Mouse (Mus musculus) gastrocnemius, postnatal 10 days (tissue): Measurements from ENCODE around the gene Fbxl15. TPM values are rescaled to one million over a fixed set of nuclear protein-coding genes. Genes with fewer than 3 reads are reported as not detected.

Experiments
- DNase-seq: peaks from one replicate; pipeline ENCODE4 v3.0.0; 2021; ENCODE audit warnings: mixed read lengths
- microRNA-seq, 2 experiments: library from miRNA; unstranded; fragments of <30 nt; microRNA quantifications; one replicate each; pipeline ENCODE4 v1.2.0; 2021
- total RNA-seq, 2 experiments: library from RNA; stranded (reverse); gene quantifications; 2 replicates each; pipeline ENCODE4 v1.2.3; 2021

Fbxl15 gene
- total RNA-seq, 2 experiments from 2014 or later = 2.7 to 3.7 TPM

DNA sequence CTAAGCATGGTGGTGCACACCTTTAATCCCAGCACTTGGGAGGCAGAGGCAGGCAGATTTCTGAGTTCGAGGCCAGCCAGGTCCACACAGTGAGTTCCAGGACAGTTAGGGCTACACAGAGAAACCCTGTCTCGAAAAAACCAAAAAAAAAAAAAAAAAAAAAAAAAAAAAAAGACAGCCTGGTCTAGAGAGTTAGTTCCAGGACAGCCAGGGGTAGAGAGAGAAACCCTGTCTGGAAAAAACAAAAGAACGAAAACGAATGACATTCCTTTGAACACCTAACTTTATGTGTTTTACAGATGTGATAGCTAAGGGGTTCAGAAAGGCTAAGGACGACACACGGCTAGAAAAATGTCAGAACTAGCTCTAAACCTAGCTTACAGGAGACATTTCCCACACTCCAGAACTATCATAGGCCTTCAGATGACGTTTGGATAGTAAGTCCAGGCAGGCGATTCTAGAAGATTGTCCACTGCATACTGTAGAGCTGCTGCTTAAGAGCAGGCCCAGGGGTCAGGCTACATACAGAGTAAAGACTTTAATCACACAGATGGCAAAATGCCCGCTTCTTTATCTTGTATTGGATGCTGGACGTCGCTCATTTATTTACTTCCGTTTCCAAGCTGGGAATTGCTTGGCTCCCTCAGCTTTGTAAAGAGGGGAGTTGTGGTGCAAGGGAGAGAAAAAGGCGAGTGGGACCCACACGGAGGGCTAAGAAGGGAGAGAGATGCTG lies 20.1 kb downstream of the Fbxl15 start:
- DNase-seq = no peak

DNA sequence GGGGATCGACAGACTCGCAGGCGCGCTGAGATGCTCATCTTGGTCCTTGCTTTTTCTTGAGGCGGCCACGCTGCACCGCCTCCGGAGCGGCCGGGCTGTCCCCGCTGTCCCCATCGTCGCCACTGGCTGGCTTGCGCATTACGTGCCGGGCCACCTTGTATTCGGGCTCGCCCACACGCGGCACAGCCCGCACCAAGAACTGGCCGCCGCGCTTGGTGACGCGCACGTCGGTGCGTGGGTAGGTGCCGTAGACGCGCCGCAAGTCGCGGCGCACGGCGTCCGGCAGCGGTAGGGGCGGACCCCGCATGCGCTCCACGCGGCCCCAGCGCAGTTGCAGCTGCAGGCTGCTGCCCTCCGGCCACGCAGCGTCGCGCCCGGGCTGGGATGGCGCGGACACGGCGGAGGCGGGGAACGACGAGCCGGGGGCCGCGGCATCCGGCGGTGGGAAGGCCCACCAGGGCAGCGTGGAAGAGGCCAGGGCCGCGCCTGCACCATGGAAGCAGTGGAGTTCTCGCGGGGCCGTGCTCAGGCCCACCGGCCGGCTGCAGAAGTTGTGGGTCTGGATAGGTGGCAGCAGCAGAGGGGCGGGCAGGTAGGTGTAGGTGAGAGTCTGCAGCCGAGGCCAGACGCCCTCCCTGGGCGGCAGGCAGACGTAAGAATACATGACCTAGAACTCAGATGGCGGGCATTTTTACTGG lies 20.9 kb downstream of the Fbxl15 start:
- DNase-seq = peak; percentile 82

DNA sequence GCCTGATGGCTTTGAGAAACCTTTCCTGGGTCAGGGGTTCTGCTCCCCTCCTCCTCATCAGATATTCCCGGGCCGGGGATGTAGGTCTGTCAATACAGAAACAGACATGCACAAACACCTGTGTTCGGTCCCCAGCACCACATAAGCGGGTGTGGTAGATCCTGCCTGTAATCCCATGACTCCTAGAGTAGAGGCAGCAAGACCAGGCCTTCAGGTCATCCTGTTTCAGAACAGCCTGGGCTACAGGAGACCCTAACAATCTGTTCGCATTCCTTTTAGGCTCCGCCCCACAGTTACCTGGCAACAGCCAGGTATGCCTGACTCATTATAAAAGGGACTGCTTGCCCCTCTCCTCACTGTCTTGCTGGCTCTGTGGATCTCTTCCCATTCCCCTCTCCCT lies 21.6 kb downstream of the Fbxl15 start:
- DNase-seq = no peak

DNA sequence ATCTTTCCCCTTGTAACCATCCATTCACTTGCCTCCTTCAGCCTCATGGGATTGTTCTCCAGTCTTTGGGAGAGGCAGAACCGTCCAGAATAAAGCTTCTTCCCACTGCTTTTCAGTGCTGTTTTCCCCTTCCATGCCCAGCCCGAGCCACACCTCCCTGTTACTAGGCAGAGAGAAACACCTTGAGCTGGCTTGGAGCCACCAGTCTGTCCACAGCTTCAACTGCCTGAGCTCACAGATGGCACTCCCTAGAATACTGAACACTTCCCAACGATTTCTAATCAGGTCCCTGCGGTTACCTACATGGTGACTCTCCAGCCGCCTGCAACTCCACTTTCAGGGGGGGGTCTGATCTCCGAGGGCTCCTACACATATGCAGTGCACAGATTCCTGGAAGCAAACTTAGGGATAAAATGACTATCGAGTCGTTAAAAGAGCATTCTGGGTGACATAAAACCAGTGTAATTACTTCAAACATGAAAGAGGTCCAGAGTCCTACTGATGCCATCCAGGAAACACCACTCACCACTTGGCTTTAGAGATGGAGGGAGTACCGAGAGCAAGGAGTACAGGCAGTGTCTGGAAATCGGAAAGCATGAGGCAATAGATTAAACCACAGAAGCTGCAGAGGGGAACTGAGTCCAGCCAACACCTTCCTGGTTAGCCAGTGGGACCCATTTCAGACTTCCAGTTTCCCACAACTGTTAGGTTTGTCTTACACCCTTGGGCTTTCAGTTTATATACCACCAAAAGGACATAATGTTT lies 22.4 kb downstream of the Fbxl15 start, which contains the start of gene 2310034G01Rik:
Gene 2310034G01Rik, minus strand, starts transcription at position 135 of the 765 bp plus-strand sequence.
- DNase-seq = no peak

DNA sequence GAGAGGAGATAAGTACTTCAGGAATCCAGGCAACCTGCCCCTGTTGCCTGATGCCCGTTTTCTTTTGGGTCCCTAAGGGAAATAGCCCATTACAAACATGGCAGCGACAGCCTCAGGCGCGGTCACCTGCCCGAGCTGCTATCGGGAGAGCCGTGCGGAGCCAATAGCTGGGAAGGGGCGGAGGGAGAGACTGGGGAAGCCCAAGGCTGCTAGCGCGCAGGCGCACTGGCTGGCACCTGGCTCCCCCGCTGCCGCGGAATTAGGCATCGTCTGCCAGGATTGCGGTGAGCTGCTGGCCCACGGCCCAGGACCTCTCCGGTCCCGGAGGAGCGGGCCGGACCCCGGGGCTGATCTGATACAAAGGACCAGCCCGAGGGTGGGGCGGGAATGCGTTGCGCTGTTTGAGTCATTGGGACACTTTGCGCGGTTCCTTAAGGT lies 28.7 kb downstream of the Fbxl15 start:
- peak; percentile 66 for DNase-seq

DNA sequence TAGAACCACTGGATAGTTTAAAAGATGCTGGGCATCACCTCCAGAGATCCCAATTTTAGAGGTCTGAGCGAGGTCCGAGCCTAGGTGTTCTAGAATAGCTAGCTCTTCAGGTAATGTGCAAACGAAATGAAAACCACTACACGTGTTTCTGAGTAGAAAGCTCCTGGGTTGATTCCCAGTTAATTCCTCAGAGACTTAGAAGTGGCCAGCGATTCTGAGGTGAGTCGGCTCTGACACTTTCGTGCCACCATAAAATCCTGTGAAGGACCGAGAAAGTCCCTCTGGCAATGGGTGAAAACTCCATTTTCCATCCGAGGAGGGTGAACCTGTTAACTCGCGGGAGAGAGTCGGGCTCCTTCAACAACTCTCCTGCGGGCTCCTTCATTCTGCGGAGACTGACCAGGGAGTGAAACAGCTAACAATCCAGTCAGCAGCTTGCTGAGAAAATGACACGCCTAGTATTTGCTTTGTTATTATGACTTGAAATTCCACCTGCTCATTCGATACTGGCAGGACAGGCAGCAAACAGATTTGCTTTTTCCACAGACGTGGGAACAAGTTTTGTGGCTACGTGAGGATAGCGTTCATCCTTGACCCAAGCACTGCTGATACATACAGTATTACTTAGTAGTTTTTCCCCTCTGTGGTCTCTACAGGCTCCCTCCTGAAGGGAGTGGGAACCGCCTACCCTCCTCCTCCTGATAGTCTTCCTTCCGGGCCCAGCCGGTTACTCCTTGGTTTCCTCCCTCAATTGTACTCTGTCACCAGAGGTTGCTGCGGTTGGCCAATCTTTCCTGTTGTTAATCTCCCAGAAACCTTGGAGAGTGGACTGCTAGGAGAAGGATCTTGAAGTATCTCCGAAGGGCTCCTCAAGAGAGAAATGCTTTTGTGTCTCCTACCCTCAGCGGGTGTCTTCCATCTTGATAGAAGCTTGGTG lies 29.6 kb downstream of the Fbxl15 start:
- DNase-seq = no peak

DNA sequence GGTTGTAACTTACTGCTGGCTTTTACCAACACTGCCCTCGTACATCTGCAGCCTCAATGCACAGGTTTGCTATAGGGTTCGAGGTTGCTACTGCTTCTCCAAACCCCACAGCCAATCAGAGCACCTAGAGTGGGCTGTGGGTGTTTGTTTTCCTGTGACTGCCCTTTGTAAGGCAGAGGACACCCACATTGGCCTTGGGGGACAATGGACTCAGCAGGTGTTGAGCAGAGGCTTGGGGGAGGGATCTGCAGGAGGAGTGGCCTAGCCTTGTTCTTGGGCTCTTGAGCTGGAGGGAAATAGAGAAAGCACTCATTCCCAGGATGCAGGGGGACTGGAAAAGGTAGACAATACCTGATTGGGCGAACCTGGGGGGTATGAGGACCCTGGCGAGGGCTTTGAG lies 30.4 kb downstream of the Fbxl15 start:
- no peak for DNase-seq

DNA sequence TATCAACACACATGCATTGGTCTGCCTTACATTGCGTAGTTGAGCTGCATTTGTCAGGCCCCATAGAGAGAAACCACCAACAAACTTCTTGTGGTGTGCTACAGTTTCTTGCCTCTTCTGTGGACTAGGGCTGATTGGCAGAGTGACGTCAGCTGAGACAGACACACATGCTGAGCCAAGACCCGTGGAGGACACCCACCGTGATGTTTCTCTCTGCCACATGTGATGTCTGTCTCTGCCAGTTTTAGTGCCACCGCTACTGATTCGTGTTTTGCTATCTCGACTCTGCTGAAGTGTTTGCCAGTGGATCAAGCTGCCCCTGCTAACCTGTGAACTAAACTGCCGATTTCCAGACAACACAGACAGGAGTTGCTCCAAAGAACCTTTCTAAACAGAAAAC lies 34.1 kb downstream of the Fbxl15 start:
- no peak for DNase-seq

DNA sequence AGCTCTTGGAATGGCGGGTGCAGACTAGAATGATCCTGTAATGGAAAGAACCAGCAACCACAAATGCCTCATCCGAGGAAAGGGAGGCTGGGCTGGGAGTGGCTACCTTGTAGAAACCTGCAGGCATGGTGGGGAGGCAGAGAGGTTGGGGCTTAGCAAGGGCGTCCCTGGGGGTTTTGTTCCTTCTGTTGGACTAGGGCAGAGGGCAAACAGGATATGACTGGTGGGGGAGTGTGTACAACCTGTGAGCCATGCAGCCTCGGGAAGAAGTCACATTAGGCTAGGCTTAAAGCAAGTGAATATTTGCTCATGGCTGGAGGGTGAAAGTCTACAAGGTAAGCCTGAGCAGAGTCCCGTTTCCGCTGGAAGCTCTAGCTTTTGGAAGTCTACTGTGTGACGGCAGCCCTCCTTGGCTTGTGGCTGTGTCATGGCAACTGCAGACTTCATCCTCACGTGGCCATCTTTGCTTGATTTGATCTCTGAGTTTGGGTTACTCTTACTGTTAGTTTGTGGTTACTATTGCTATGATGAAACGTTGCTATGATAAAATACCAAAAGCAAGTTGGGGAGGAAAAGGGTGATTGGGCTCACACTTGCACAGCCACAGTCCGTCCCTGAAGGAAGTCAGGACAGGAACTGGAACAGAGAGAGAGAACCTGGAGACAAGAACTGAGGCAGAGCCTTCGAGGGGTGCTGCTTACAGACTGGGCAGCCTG lies 35.5 kb downstream of the Fbxl15 start:
- no peak for DNase-seq

DNA sequence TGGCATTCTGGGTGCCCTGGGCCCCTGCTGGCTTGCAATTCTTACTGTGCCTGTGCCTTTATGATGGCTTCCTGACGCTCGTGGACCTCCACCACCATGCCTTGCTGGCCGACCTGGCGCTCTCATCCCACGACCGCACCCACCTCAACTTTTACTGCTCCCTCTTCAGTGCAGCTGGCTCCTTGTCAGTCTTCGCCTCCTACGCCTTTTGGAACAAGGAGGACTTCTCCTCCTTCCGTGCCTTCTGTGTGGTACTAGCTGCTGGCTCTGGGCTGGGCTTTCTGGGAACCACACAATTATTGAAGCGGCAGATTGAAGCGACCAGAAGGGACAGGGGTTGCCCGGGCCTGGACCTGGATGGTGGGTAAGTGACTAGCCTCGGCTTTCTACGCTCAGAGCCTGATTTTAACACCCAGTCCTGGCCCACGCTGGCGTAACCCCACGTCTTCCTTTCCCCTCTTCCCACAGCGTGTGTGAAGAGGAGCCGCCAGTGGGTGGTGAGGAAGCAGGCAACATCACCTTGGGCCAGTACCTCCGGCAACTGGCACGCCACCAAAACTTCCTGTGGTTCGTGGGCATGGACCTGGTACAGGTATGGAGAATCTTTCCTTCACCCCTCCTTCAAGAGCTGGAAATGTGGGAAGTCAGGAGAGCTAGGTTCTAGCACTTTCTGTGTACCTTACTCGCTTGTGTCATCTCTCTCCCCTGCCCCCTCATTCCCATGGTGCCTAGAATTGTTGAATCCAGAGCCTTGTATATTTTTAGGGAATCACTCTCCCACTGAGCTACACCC lies 40.0 kb downstream of the Fbxl15 start:
- DNase-seq = no peak

DNA sequence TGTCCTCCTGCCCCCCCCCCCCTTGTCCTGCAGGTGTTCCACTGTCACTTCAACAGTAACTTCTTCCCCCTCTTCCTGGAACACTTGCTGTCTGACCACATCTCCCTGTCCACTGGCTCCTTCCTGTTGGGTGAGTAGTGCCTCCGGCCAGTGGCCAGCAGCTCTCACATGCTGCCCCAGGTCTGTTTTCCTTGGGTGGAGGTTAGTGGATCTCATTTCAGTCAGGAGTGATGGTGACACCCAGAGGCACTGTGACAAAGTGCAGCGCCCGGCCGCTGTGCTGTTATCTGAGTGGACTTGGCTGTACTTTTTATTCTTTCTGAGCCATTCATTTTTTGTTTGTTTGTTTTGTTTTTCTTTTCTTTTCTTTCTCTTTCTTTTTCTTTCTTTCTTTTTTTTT lies 41.2 kb downstream of the Fbxl15 start:
- DNase-seq = peak; percentile 59

DNA sequence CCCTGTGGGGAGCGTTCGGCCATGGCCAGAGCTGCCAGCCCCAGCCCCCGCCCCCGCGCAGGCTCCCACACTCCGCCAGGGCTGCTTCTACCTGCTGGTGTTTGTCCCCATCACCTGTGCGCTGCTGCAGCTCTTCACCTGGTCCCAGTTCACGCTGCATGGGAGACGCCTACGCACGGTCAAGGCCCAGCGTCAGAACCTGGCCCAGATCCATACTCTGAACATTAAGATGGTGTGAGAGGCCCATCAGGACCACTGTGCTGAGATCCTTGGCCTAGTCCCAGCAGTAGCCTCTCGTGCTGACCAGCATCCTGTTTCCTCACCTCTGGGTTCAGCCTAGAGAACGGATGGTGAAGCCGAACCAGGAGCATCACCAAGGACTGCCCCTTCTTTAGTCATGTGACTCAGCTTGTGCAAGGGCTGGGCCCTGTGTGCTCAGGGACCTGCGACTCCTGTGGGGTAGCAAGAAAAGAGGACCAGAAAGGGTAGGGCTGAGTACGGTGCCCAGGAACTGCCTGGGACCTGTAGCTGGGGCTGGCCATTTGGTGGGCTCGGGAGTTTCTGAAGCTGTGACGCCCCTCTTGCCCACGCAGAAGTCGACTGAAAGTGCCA lies 46.6 kb downstream of the Fbxl15 start:
- DNase-seq = no peak

DNA sequence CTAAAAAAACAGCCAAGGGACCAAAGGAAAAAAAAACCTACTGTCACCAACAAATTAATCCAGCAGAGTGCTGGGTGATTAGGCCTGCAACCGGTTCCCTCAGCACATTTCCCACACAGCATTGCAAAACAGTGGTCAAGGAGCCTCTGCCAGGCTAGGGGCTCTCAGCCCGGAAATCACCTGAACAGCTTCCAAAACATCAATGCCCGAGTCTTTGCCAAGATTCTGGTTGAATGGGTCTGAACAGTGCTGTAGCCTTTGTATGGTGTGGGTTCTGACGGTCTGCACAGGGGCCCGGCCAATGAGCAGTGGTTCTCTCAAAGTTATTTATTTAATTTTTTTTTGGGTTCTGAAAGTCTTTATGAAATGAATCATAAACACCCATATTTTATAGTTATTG lies 47.5 kb downstream of the Fbxl15 start:
- no peak for DNase-seq

DNA sequence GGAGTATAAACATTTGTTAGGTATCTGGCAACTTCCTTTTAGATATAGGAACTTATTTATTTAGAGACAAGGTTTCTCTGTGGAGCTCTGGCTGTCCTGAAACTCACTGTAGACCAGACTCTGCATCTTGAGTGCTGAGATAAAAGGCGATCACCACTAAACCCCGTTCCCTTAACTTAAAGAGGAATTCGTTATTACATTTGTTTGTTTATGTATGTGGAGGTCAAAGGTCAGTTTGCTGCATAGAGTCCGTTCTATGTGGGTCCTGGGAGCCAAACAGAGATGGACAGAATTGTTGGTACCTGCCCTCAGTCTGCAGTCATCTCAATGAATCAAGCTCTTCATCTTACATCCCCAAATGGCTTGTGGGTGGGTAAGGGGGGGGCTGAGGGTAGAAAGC lies 47.9 kb downstream of the Fbxl15 start:
- DNase-seq = no peak

Small RNAs within 50 kb of the gene (microRNA-seq; reads per million reads assigned to microRNA genes)
- 0 to 1.3 reads per million in 2 experiments for gene Mir146b

Other genes starting within 250 kb of the Fbxl15 start
- not detected for gene Elovl3, start 196.3 kb upstream of the Fbxl15 start, total RNA-seq
- 10 to 100 TPM; 19.0 to 21.6 TPM for gene Pitx3, start 179.9 kb upstream of the Fbxl15 start, total RNA-seq
- gene Gbf1, start 175.7 kb upstream of the Fbxl15 start, total RNA-seq = 10 to 100 TPM; 54.9 to 62.5 TPM
- 10 to 100 TPM; 10.4 to 14.3 TPM for gene Nfkb2, start 23.9 kb upstream of the Fbxl15 start, total RNA-seq
- gene Psd, start 1.0 kb upstream of the Fbxl15 start, total RNA-seq = 1 to 10 TPM; 2.2 to 2.6 TPM
- gene Cuedc2, start 10.5 kb downstream of the Fbxl15 start, total RNA-seq = 10 to 100 TPM; 88.3 TPM
- 1 to 10 TPM; 1.2 to 1.5 TPM for gene Mfsd13a, start 12.9 kb downstream of the Fbxl15 start, total RNA-seq
- under 1 TPM; 0.35 to 0.56 TPM for gene 2310034G01Rik, start 22.1 kb downstream of the Fbxl15 start, total RNA-seq
- gene Actr1a, start 67.6 kb downstream of the Fbxl15 start, total RNA-seq = 10 to 100 TPM; 65.1 to 69.1 TPM
- gene Sufu, start 68.7 kb downstream of the Fbxl15 start, total RNA-seq = 10 to 100 TPM; 11.8 to 14.2 TPM
- 10 to 100 TPM; 26.1 to 29.7 TPM for gene Trim8, start 173.5 kb downstream of the Fbxl15 start, total RNA-seq
- gene Arl3, start 245.0 kb downstream of the Fbxl15 start, total RNA-seq = 10 to 100 TPM; 48.9 to 50.5 TPM
- gene Sfxn2, start 245.2 kb downstream of the Fbxl15 start, total RNA-seq = 1 to 10 TPM; 5.5 to 7.3 TPM